Mouse (Mus musculus) lung, postnatal 10 days (tissue): ENCODE measurements around the gene Fam163b.

Experiments
- DNase-seq: peaks from one replicate; pipeline ENCODE4 v3.0.0; 2021

Gene Fam163b

GRCm38 (mm10) chr2:27128990-27129389, 13.3 kb downstream of the Fam163b start:
- no peak for DNase-seq

- DNase-seq: no peak
Observed at GRCm38 (mm10) chr2:27126496-27126895, 15.8 kb downstream of the Fam163b start.

GRCm38 (mm10) chr2:27125979-27126378, 16.3 kb downstream of the Fam163b start:
- peak; percentile 73 for DNase-seq

- DNase-seq: no peak
Observed at GRCm38 (mm10) chr2:27123121-27123520, 19.2 kb downstream of the Fam163b start.

- DNase-seq: no peak
Observed at GRCm38 (mm10) chr2:27122578-27122977, 19.7 kb downstream of the Fam163b start.

- peak; percentile 36 for DNase-seq
Observed at GRCm38 (mm10) chr2:27121626-27122355, 20.5 kb downstream of the Fam163b start.

GRCm38 (mm10) chr2:27120241-27120641, 22.1 kb downstream of the Fam163b start:
- peak; percentile 85 for DNase-seq

GRCm38 (mm10) chr2:27119766-27120165, 22.5 kb downstream of the Fam163b start:
- DNase-seq: no peak

GRCm38 (mm10) chr2:27118452-27118851, 23.8 kb downstream of the Fam163b start:
- DNase-seq: peak; percentile 58

- DNase-seq: no peak
Observed at GRCm38 (mm10) chr2:27114169-27114568, 28.1 kb downstream of the Fam163b start.

- no peak for DNase-seq
Observed at GRCm38 (mm10) chr2:27112585-27112984, 29.7 kb downstream of the Fam163b start.

- no peak for DNase-seq
Observed at GRCm38 (mm10) chr2:27109052-27109451, 33.2 kb downstream of the Fam163b start.

GRCm38 (mm10) chr2:27108144-27108543, 34.1 kb downstream of the Fam163b start:
- DNase-seq: no peak

- DNase-seq: no peak
Observed at GRCm38 (mm10) chr2:27106816-27107215, 35.5 kb downstream of the Fam163b start.

- DNase-seq: no peak
Observed at GRCm38 (mm10) chr2:27103554-27103953, 38.7 kb downstream of the Fam163b start.

- DNase-seq: peak; percentile 87
Observed at GRCm38 (mm10) chr2:27097776-27098175, 44.5 kb downstream of the Fam163b start.

GRCm38 (mm10) chr2:27097241-27097656, 45.0 kb downstream of the Fam163b start:
- peak; percentile 46 for DNase-seq

- peak; percentile 81 for DNase-seq
Observed at GRCm38 (mm10) chr2:27096341-27096981, 45.8 kb downstream of the Fam163b start.

- no peak for DNase-seq
Observed at GRCm38 (mm10) chr2:27095178-27095577, 47.1 kb downstream of the Fam163b start.

GRCm38 (mm10) chr2:27089238-27089637, 53.1 kb downstream of the Fam163b start:
- peak; percentile 60 for DNase-seq

- peak; percentile 52 for DNase-seq
Observed at GRCm38 (mm10) chr2:27088700-27089099, 53.6 kb downstream of the Fam163b start.

- peak; percentile 91 for DNase-seq
Observed at GRCm38 (mm10) chr2:27088071-27088644, 54.1 kb downstream of the Fam163b start.

GRCm38 (mm10) chr2:27087581-27087980, 54.7 kb downstream of the Fam163b start:
- peak; percentile 30 for DNase-seq

GRCm38 (mm10) chr2:27086483-27087010, 55.7 kb downstream of the Fam163b start:
- no peak for DNase-seq
